Mouse (Mus musculus) kidney, postnatal 14 days (tissue): ENCODE results near the gene Myoc.

Source experiments
- DNase-seq: peaks from one replicate; pipeline ENCODE4 v3.0.0; 2022; ENCODE audit warnings: mixed read lengths

Gene Myoc

DNA sequence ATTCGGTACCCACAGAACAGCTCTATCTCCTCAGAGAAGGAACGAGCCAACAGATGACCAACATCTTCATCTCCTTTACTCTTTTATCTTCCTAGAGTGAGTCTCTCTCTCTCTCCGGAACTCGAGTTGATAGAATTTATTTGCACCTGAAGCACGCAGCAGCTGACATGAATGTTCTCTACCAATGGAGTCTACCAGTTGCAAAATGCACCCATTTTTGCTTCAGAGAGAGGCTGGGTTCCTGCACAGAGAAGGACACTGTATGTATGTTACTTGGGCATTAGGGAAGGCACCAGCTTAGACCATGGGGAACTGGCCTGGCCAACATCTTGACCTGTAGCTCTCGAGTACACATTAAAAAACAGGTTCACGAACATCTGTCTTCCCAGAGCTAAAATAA, 19.2 kb downstream of the Myoc start, which contains the start of gene Myocos:
Myocos (minus strand) TSS at position 101 of the 400 bp plus-strand sequence.
- DNase-seq: no peak

DNA sequence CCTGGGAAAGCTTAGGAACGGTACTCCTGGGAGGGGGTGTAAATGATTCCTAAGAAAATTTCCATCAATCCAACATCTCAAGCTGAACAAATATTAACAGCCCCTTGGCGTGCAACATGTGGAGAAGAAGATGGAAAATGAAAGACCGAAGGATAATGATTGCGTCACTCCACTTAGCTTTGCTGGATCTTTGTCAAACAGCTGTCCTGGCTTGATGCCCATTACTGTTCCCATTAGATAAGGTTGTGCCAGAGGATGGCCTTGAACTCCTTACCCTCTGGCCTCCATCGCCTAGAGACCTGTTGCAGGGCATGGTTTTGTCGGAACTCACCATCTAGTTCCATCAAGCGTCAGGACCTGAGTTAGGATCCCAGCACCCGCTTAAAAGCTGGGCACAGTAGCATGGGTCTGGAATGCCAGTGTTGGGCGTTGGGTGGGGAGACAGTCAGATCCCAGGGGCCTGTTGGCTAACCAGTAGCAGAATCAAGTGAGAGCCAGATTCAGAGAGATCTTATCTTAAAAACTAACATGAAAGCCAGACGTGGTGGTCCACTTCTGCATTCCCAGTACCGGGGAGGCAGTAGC, 21.4 kb downstream of the Myoc start:
- no peak for DNase-seq

DNA sequence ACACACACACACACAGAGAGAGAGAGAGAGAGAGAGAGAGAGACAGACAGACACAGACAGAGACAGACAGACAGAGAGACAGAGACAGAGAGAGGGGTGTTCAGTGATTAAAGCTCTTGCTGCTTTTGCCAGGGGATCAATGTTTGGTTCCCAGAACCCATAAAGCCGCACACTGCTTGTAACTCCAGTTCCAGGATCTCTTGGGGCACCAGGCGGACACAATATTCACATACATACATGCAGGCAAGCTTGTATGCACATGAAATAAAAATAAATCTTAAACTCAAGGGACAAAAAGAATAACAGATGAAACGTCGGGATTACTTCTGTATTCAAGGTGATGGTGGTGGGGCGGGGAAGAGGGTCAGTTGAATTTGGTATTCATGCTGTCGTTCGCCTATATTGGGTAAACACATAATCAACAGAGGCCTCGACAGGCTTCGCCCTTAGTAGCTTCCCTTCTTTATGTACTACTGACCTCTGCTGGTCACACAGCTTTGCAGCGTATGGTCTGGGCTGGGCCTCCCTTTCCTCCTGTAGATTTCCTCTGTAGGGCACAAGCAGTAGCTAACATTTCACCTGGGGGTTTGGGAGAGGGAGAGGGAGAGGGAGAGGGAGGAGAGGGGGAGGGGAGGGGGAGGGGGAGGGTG, 26.0 kb downstream of the Myoc start:
- DNase-seq: peak; percentile 80

DNA sequence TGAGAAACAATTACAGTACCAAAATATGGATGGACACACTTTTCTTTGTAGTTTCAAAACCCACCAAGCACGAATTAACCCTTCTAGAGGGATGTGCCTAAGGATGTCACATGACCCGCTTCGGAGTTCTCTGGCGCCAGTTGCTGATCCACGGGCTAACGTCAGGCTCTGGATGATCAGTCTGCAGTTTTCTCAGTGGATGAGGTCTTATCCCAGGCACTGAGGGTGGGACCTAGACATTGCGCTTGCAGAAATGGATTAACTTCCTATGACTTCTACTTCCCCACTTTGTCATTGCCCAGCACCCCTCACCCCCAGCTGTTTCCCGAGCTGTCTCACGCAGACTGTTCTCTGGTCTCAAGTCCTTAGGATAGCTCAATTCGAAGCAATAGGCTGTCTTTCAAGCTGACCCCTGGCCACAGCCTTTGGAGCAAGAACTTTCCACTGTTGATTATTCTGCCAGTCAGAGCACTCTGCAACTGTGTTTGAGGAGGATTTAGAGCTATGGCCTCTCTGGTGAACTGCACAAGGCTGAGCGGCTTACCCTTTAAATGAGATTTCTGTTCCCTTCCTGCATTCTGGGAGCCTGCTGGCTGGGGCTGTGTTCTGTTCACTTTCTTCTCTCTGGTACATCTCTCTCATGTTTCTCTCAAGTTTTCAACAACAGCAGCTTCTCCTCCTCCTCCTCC, 26.7 kb downstream of the Myoc start:
- peak; percentile 7 for DNase-seq

DNA sequence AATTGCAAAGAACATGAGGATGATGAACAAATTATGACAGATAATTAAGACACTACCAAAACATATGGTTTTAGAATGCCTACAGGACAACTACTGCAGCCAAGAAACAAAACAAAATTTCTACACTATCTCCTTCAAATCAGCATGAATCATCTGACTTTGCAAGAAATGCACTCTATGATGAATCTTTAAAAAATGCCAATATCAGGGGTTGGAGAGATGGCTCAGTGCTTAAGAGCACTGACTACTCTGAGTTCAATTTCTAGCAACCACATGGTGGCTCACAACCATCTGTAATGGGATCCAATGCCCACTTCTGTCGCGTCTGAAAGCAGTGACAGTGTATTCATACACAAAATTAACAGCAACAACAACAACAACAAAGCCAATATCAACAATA, 54.8 kb downstream of the Myoc start:
- no peak for DNase-seq

DNA sequence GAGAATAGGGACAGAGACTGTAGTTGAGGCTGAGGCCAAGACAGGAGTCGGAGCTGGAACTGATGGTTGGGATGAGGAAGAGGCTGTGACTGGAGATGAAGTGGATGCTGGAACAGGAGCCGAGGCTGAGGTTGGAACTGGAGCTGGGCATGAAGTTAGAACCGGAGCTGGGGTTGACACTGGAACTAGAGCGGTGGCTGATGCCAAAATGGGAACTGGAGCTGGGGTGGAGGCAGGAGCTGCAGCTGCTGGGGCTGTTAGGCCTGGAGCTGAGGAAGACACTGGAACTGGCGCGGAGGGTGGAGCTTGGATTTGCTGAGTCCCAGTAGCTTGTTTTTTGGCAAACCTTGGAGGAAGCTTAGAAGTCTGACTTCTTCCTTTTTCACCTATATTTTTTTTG, 58.9 kb downstream of the Myoc start:
- DNase-seq: no peak
